Mouse (Mus musculus) testis, adult 2 months (tissue): ENCODE data around the gene Rp2. TPM values are rescaled to one million over a fixed set of nuclear protein-coding genes. Genes with fewer than 3 reads are reported as not detected.

Experiments
- H3K27ac ChIP-seq: fragments of 200-500 bp; 2 replicates; pipeline ENCODE4 v1.5.1; 2012; ENCODE audit warnings: low read depth, low read length; ENCODE audit not compliant: control insufficient read depth, insufficient read depth
- H3K27me3 ChIP-seq: fragments of 200-500 bp; 2 replicates; pipeline ENCODE4 v1.6.1; 2012; ENCODE audit warnings: mild to moderate bottlenecking, low read length, moderate library complexity; ENCODE audit not compliant: control insufficient read depth, insufficient read depth
- H3K36me3 ChIP-seq: fragments of 200-500 bp; 2 replicates; pipeline ENCODE4 v1.6.1; 2012; ENCODE audit warnings: mild to moderate bottlenecking, low read length; ENCODE audit not compliant: control insufficient read depth, insufficient read depth
- H3K4me1 ChIP-seq: fragments of 200-500 bp; 2 replicates; pipeline ENCODE4 v1.6.1; 2012; ENCODE audit warnings: low read length; ENCODE audit not compliant: control insufficient read depth, insufficient read depth
- H3K4me3 ChIP-seq: fragments of 200-500 bp; 2 replicates; pipeline ENCODE4 v1.5.1; 2012; ENCODE audit warnings: low read depth, mild to moderate bottlenecking, low read length, moderate library complexity, mixed read lengths; ENCODE audit not compliant: control insufficient read depth
- CTCF ChIP-seq: fragments of 200-500 bp; IDR thresholded peaks from 2 replicates; pipeline ENCODE4 v1.5.1; 2012; ENCODE audit warnings: low read depth, mild to moderate bottlenecking, inconsistent platforms, low read length, moderate library complexity; ENCODE audit not compliant: control insufficient read depth, insufficient read depth, insufficient replicate concordance
- POLR2A ChIP-seq: fragments of 200-500 bp; IDR thresholded peaks from 2 replicates; pipeline ENCODE4 v1.6.1; 2012; ENCODE audit warnings: low read depth, mild to moderate bottlenecking, inconsistent platforms, low read length, moderate library complexity; ENCODE audit not compliant: control insufficient read depth
- polyA plus RNA-seq: library from polyadenylated mRNA; depleted of rRNA; stranded (reverse); fragments of >200 nt; gene quantifications from 2 replicates; pipeline ENCODE4 v1.2.3, GENCODE M21; 2012

The Rp2 gene
- polyA plus RNA-seq, 1 experiment: 31.5 TPM

- Histone ChIP-seq H3K27me3 (no peaks in the 10 kb centered on the region), H3K36me3 (no peaks in the 10 kb centered on the region), H3K4me1 (no peaks in the 10 kb centered on the region), H3K4me3 (no peak overlapping the region), H3K27ac (no peak overlapping the region)
- no peak for TF ChIP-seq CTCF
- TF ChIP-seq POLR2A: no peak
These were observed 42.6 kb downstream of the Rp2 start for GRCm38 (mm10) chrX:20406909-20407308.

- TF ChIP-seq POLR2A: no peak
- TF ChIP-seq CTCF: no peak
- Histone ChIP-seq H3K4me3 (no peak overlapping the region), H3K27me3 (no peaks in the 10 kb centered on the region)
These were observed 43.4 kb downstream of the Rp2 start for GRCm38 (mm10) chrX:20407676-20408075.

GRCm38 (mm10) chrX:20411382-20411781, 47.1 kb downstream of the Rp2 start:
- Histone ChIP-seq H3K36me3 (no peaks in the 10 kb centered on the region), H3K27me3 (no peaks in the 10 kb centered on the region), H3K4me1 (peaks cover 5% of the 10 kb centered on the region), H3K4me3 (no peak overlapping the region), H3K27ac (no peak overlapping the region)
- TF ChIP-seq CTCF (no peak), POLR2A (no peak)

More at GRCm38 (mm10) chrX:20407676-20408075, 43.4 kb downstream of the Rp2 start:
- H3K27ac ChIP-seq: no peak overlapping the region
- no peaks in the 10 kb centered on the region for H3K36me3 ChIP-seq
- no peaks in the 10 kb centered on the region for H3K4me1 ChIP-seq

- H3K4me3 ChIP-seq: no peak overlapping the region
- H3K4me1 ChIP-seq: peaks cover 5% of the 10 kb centered on the region
- no peaks in the 10 kb centered on the region for H3K27me3 ChIP-seq
- H3K27ac ChIP-seq: no peak overlapping the region; the same call in 1 of the 2 replicates
- H3K36me3 ChIP-seq: no peaks in the 10 kb centered on the region
- TF ChIP-seq POLR2A (no peak), CTCF (no peak)
These were observed 47.9 kb downstream of the Rp2 start for GRCm38 (mm10) chrX:20412221-20412620.

GRCm38 (mm10) chrX:20414885-20415622, 50.8 kb downstream of the Rp2 start:
- TF ChIP-seq CTCF (no peak), POLR2A (no peak)
- no peak overlapping the region for H3K4me3 ChIP-seq
- H3K27ac ChIP-seq: peak overlapping the region; percentile 6; the same call in 1 of the 2 replicates
- H3K27me3 ChIP-seq: no peaks in the 10 kb centered on the region
- no peaks in the 10 kb centered on the region for H3K36me3 ChIP-seq
- H3K4me1 ChIP-seq: peaks cover 5% of the 10 kb centered on the region

GRCm38 (mm10) chrX:20418461-20418860, 54.2 kb downstream of the Rp2 start:
- H3K27me3 ChIP-seq: no peaks in the 10 kb centered on the region
- no peaks in the 10 kb centered on the region for H3K36me3 ChIP-seq
- H3K27ac ChIP-seq: no peak overlapping the region
- no peak overlapping the region for H3K4me3 ChIP-seq
- peaks cover 5% of the 10 kb centered on the region for H3K4me1 ChIP-seq
- TF ChIP-seq POLR2A (no peak), CTCF (no peak)

GRCm38 (mm10) chrX:20419536-20419935, 55.3 kb downstream of the Rp2 start:
- H3K27ac ChIP-seq: no peak overlapping the region

More at GRCm38 (mm10) chrX:20419536-20419935, 55.3 kb downstream of the Rp2 start:
- no peak overlapping the region for H3K4me3 ChIP-seq
- H3K36me3 ChIP-seq: no peaks in the 10 kb centered on the region
- H3K4me1 ChIP-seq: peaks cover 5% of the 10 kb centered on the region
- no peaks in the 10 kb centered on the region for H3K27me3 ChIP-seq
- TF ChIP-seq CTCF: no peak
- TF ChIP-seq POLR2A: no peak
